Comparison of ENCODE assay signal across 8 mouse cellular contexts in the genomic region with DNA sequence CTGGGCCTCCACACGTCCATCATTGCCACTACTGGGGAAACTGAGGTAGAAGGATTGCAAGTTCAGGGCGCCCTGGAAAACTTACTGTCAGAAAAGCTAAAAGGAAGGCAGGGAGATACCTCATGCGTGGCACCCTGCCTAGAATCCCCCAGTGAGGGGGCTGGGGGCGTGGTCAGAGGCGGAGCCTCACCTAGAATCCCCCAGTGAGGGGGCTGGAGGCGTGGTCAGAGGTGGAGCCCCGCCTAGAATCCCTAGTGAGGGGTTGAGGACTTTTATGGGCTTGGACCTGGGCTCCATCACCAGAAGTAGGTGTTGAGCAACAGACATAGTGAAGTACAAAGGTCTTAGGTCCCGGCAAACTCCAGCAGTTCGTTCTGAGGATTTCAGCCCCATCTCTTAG. TPM values are rescaled to one million over a fixed set of nuclear protein-coding genes. Genes with fewer than 3 reads are reported as not detected.
DNase-seq lines count a peak whose midpoint lies in the region; ATAC-seq and TF ChIP-seq lines count a peak whose summit lies in the region.

No protein-coding gene starts in this region.

- intact Hi-C loops in gastrocnemius, adult 2 months (cut with DNase I), result loop anchor here (10.0 kb wide), 1 partner anchor 829 kb away; the partner anchor contains the start of genes Apba3 and Mrpl54

- ATAC-seq in heart, embryonic 11.5 days (replicated peaks; ENCODE audit: insufficient number of reproducible peaks, low FRiP score, low TSS enrichment), result no peak
- no peak for ATAC-seq in intestine, embryonic 14.5 days (replicated peaks; ENCODE audit: low FRiP score, low TSS enrichment, low read depth)

- H3K9ac ChIP-seq in heart, embryonic 11.5 days (ENCODE audit: low read depth, low read length), result no peak overlapping the region
- no peak overlapping the region for H3K9ac ChIP-seq in intestine, embryonic 14.5 days (ENCODE audit: low read length)

- peaks cover 4% of the 10 kb centered on the region for H3K27me3 ChIP-seq in heart, embryonic 11.5 days (ENCODE audit: control insufficient read depth, insufficient read depth, low read length)
- no peaks in the 10 kb centered on the region for H3K27me3 ChIP-seq in E14TG2a.4 (ENCODE audit: insufficient read depth, low read length)
- H3K27me3 ChIP-seq in intestine, embryonic 14.5 days (replicated peaks; ENCODE audit: control insufficient read depth, insufficient read depth, low read length), result no peaks in the 10 kb centered on the region

- 11% methylated on average over 9 of the region's 9 CpGs for WGBS in heart, embryonic 11.5 days (ENCODE audit: insufficient replicate concordance)
- 11% methylated on average over 9 of the region's 9 CpGs for WGBS in intestine, embryonic 14.5 days

- H3K4me3 ChIP-seq in heart, embryonic 11.5 days (ENCODE audit: low read depth, low read length), result no peak overlapping the region
- peak overlapping the region; percentile 41; the same call in 1 of the 2 replicates for H3K4me3 ChIP-seq in E14TG2a.4 (replicated peaks; ENCODE audit: low read length)
- no peak overlapping the region for H3K4me3 ChIP-seq in intestine, embryonic 14.5 days (ENCODE audit: low read depth, low read length)
- H3K4me3 ChIP-seq in layer of hippocampus, adult 2 months, result no peak overlapping the region
- no peak overlapping the region for H3K4me3 ChIP-seq in gastrocnemius, adult 2 months

- peak overlapping the region; percentile 40 for H3K4me2 ChIP-seq in heart, embryonic 11.5 days
- peak overlapping the region; percentile 20; the same call in 1 of the 2 replicates for H3K4me2 ChIP-seq in intestine, embryonic 14.5 days (ENCODE audit: low read length)

- peaks cover 13% of the 10 kb centered on the region; the same call in 1 of the 2 replicates for H3K4me1 ChIP-seq in heart, embryonic 11.5 days (ENCODE audit: control insufficient read depth, insufficient read depth, low read length)
- H3K4me1 ChIP-seq in E14TG2a.4 (replicated peaks; ENCODE audit: low read depth, low read length), result peaks cover 62% of the 10 kb centered on the region
- H3K4me1 ChIP-seq in intestine, embryonic 14.5 days (replicated peaks; ENCODE audit: control insufficient read depth, insufficient read depth, low read length), result peaks cover 20% of the 10 kb centered on the region

- TF ChIP-seq CTCF in E14TG2a.4 (conservative IDR thresholded peaks at IDR 0.05; ENCODE audit: low read length), result no peak
- TF ChIP-seq CTCF in layer of hippocampus, adult 2 months (conservative IDR thresholded peaks at IDR 0.05), result no peak
- TF ChIP-seq CTCF in gastrocnemius, adult 2 months (IDR thresholded peaks at IDR 0.05), result no peak

- no peaks in the 10 kb centered on the region for H3K9me3 ChIP-seq in heart, embryonic 11.5 days (replicated peaks; ENCODE audit: control insufficient read depth, low read length)
- no peaks in the 10 kb centered on the region for H3K9me3 ChIP-seq in E14TG2a.4 (ENCODE audit: low read length)
- no peaks in the 10 kb centered on the region for H3K9me3 ChIP-seq in intestine, embryonic 14.5 days (ENCODE audit: control insufficient read depth, low read length)

- H3K36me3 ChIP-seq in heart, embryonic 11.5 days (ENCODE audit: control insufficient read depth, insufficient read depth, low read length), result no peaks in the 10 kb centered on the region
- peaks cover 1% of the 10 kb centered on the region for H3K36me3 ChIP-seq in E14TG2a.4 (ENCODE audit: insufficient read depth, low read length)
- H3K36me3 ChIP-seq in intestine, embryonic 14.5 days (ENCODE audit: control insufficient read depth, insufficient read depth, low read length), result 0 out of 2 replicates have a peak, but pooled peaks cover 1% of the 10 kb centered on the region

- H3K27ac ChIP-seq in heart, embryonic 11.5 days (ENCODE audit: low read depth, low read length), result peak overlapping the region; percentile 60
- no peak overlapping the region for H3K27ac ChIP-seq in intestine, embryonic 14.5 days (ENCODE audit: low read depth)
- H3K27ac ChIP-seq in layer of hippocampus, adult 2 months, result no peak overlapping the region
- H3K27ac ChIP-seq in gastrocnemius, adult 2 months, result no peak overlapping the region

- no peak for DNase-seq in heart, adult 18-20 months
- no peak for DNase-seq in intestine, embryonic 14.5 days (ENCODE audit: low spot score)
- DNase-seq in lung, postnatal 25 days (ENCODE audit: low spot score), result peak; percentile 35
- no peak for DNase-seq in layer of hippocampus, adult 18-20 months (ENCODE audit: low spot score in 2 of 2)
- DNase-seq in layer of hippocampus, adult 2 months (ENCODE audit: low spot score in 2 of 2), result no peak
- DNase-seq in gastrocnemius, adult 2 months, result no peak

RNA-seq across cellular contexts. Expression of gene Tcf3, which starts 2.8 kb away (rescaled TPM):
- polyA plus RNA-seq in heart, embryonic 11.5 days (2014; fragmentation: Nextera tagmentation; extraction: Ambion mirVana), result 66.1 and 69.8 TPM in 2 replicates
- total RNA-seq in heart, adult 18-20 months (2021), result 10 to 100 TPM; 15.6 to 17.3 TPM
- polyA plus RNA-seq in intestine, embryonic 14.5 days (2014; fragmentation: Nextera tagmentation; extraction: Ambion mirVana), result 106 and 114 TPM in 2 replicates
- total RNA-seq in layer of hippocampus, adult 18-20 months (2021), result 10 to 100 TPM; 27.1 to 27.3 TPM
- 10 to 100 TPM; 27.6 to 31.6 TPM for total RNA-seq in layer of hippocampus, adult 2 months (2021)
- 10 to 100 TPM; 11.1 to 12.0 TPM for total RNA-seq in gastrocnemius, adult 2 months (2021)

RNA-seq across cellular contexts. Expression of gene Uqcr11, which starts 29.6 kb away (rescaled TPM):
- 1,161 and 1,177 TPM in 2 replicates for polyA plus RNA-seq in heart, embryonic 11.5 days (2014; fragmentation: Nextera tagmentation; extraction: Ambion mirVana)
- total RNA-seq in heart, adult 18-20 months (2021), result 1,000 to 10,000 TPM; 1,809 to 1,881 TPM
- polyA plus RNA-seq in intestine, embryonic 14.5 days (2014; fragmentation: Nextera tagmentation; extraction: Ambion mirVana), result 941 and 1,108 TPM in 2 replicates
- 100 to 1,000 TPM; 410 to 413 TPM for total RNA-seq in layer of hippocampus, adult 18-20 months (2021)
- total RNA-seq in layer of hippocampus, adult 2 months (2021), result 100 to 1,000 TPM; 404 to 413 TPM
- total RNA-seq in gastrocnemius, adult 2 months (2021), result 1,000 to 10,000 TPM in 1 of 2 experiments, 100 to 1,000 TPM in 1; 776 to 1,068 TPM

RNA-seq across cellular contexts. Expression of gene Mbd3, which starts 36.9 kb away (rescaled TPM):
- polyA plus RNA-seq in heart, embryonic 11.5 days (2014; fragmentation: Nextera tagmentation; extraction: Ambion mirVana), result 151 and 171 TPM in 2 replicates
- total RNA-seq in heart, adult 18-20 months (2021), result 10 to 100 TPM; 93.3 to 97.7 TPM
- polyA plus RNA-seq in intestine, embryonic 14.5 days (2014; fragmentation: Nextera tagmentation; extraction: Ambion mirVana), result 203 and 206 TPM in 2 replicates
- 100 to 1,000 TPM; 159 to 162 TPM for total RNA-seq in layer of hippocampus, adult 18-20 months (2021)
- total RNA-seq in layer of hippocampus, adult 2 months (2021), result 100 to 1,000 TPM; 147 to 149 TPM
- total RNA-seq in gastrocnemius, adult 2 months (2021), result 100 to 1,000 TPM; 105 to 116 TPM

RNA-seq across cellular contexts. Expression of gene Mex3d, which starts 48.8 kb away (rescaled TPM):
- 4.0 and 6.4 TPM in 2 replicates for polyA plus RNA-seq in heart, embryonic 11.5 days (2014; fragmentation: Nextera tagmentation; extraction: Ambion mirVana)
- total RNA-seq in heart, adult 18-20 months (2021), result 1 to 10 TPM; 6.4 to 7.8 TPM
- polyA plus RNA-seq in intestine, embryonic 14.5 days (2014; fragmentation: Nextera tagmentation; extraction: Ambion mirVana), result 5.3 and 6.7 TPM in 2 replicates
- total RNA-seq in layer of hippocampus, adult 18-20 months (2021), result 10 to 100 TPM; 17.9 to 19.1 TPM
- total RNA-seq in layer of hippocampus, adult 2 months (2021), result 10 to 100 TPM; 15.5 to 17.1 TPM
- total RNA-seq in gastrocnemius, adult 2 months (2021), result 1 to 10 TPM; 4.7 to 5.1 TPM

RNA-seq across cellular contexts. Expression of gene Onecut3, which starts 58.4 kb away (rescaled TPM):
- 0.04 TPM in 1 of 2 replicates, not detected in the other for polyA plus RNA-seq in heart, embryonic 11.5 days (2014; fragmentation: Nextera tagmentation; extraction: Ambion mirVana)
- total RNA-seq in heart, adult 18-20 months (2021), result under 1 TPM in 1 of 2 experiments, not detected in 1; 0.05 TPM
- 0.04 and 0.09 TPM in 2 replicates for polyA plus RNA-seq in intestine, embryonic 14.5 days (2014; fragmentation: Nextera tagmentation; extraction: Ambion mirVana)
- under 1 TPM in 1 of 2 experiments, not detected in 1; 0.07 TPM for total RNA-seq in layer of hippocampus, adult 18-20 months (2021)
- total RNA-seq in layer of hippocampus, adult 2 months (2021), result not detected
- total RNA-seq in gastrocnemius, adult 2 months (2021), result not detected
